Mouse (Mus musculus) midbrain, embryonic 14.5 days (tissue): ENCODE results near the gene Trp53inp2. TPM values are rescaled to one million over a fixed set of nuclear protein-coding genes. Genes with fewer than 3 reads are reported as not detected.

ENCODE experiments used
- ATAC-seq: fragments of 200-750 bp; cut with Nextera tagmentation; 2 replicates; pipeline ENCODE4 v1.8.0; 2017; ENCODE audit warnings: moderate number of reproducible peaks, moderate library complexity; ENCODE audit not compliant: low FRiP score, low TSS enrichment
- DNase-seq: peaks from one replicate; pipeline ENCODE4 v3.0.0-alpha.2; 2015
- H3K27ac ChIP-seq: fragments of 300-500 bp; sonication (generic); replicated peaks from 2 replicates; pipeline ENCODE4 v1.5.1; 2014; ENCODE audit warnings: mild to moderate bottlenecking, low read depth, low read length, moderate library complexity
- H3K27me3 ChIP-seq: fragments of 300-500 bp; sonication (generic); 2 replicates; pipeline ENCODE4 v1.6.1; 2014; ENCODE audit warnings: low read length, control low read depth, mixed read lengths; ENCODE audit not compliant: control insufficient read depth, insufficient read depth
- H3K36me3 ChIP-seq: fragments of 300-500 bp; sonication (generic); 2 replicates; pipeline ENCODE4 v1.6.1; 2014; ENCODE audit warnings: low read length, control low read depth; ENCODE audit not compliant: control insufficient read depth, insufficient read depth
- H3K4me1 ChIP-seq: fragments of 300-500 bp; sonication (generic); 2 replicates; pipeline ENCODE4 v1.6.1; 2014; ENCODE audit warnings: mild to moderate bottlenecking, antibody characterized with exemption, low read length, control low read depth; ENCODE audit not compliant: control insufficient read depth, insufficient read depth
- H3K4me2 ChIP-seq: fragments of 300-500 bp; sonication (generic); 2 replicates; pipeline ENCODE4 v1.6.1; 2014; ENCODE audit warnings: mild to moderate bottlenecking, low read length, moderate library complexity
- H3K4me3 ChIP-seq: fragments of 300-500 bp; sonication (generic); replicated peaks from 2 replicates; pipeline ENCODE4 v1.5.1; 2014; ENCODE audit warnings: low read depth, low read length
- H3K9ac ChIP-seq: fragments of 300-500 bp; sonication (generic); replicated peaks from 2 replicates; pipeline ENCODE4 v1.6.1; 2014; ENCODE audit warnings: mild to moderate bottlenecking, low read length, moderate library complexity
- H3K9me3 ChIP-seq: fragments of 300-500 bp; sonication (generic); 2 replicates; pipeline ENCODE4 v1.6.1; 2016; ENCODE audit warnings: low read length, control low read depth, mixed read lengths; ENCODE audit not compliant: control insufficient read depth
- WGBS: fragments of 180-500 bp; shearing (Covaris S2); extraction: QIAGEN DNeasy Blood & Tissue Kit; methylation state at CpG from one replicate; pipeline ENCODE4 v1.1.7; 2014; 5-methylcytosine and 5-hydroxymethylcytosine counted together
- polyA plus RNA-seq: library from polyadenylated mRNA; unstranded; fragments of >200 nt; fragmentation: Nextera tagmentation; extraction: Ambion mirVana; gene quantifications from 2 replicates; pipeline ENCODE4 v1.2.1, GENCODE M21; 2014

Gene Trp53inp2
- polyA plus RNA-seq, 1 experiment from 2014 or later: 98.6 TPM

GRCm38 (mm10) chr2:155387052-155387451, 6.2 kb downstream of the Trp53inp2 start:
- no peak overlapping the region for H3K4me2 ChIP-seq
- H3K27me3 ChIP-seq: no peaks in the 10 kb centered on the region
- no peak for ATAC-seq
- H3K4me1 ChIP-seq: peaks cover 43% of the 10 kb centered on the region
- no peak overlapping the region for H3K9ac ChIP-seq
- H3K27ac ChIP-seq: no peak overlapping the region
- H3K4me3 ChIP-seq: no peak overlapping the region
- peaks cover 63% of the 10 kb centered on the region for H3K36me3 ChIP-seq
- WGBS: 53% methylated on average over 4 of the region's 4 CpGs
- no peaks in the 10 kb centered on the region for H3K9me3 ChIP-seq
- DNase-seq: no peak

GRCm38 (mm10) chr2:155388573-155388972, 7.7 kb downstream of the Trp53inp2 start:
- Histone ChIP-seq H3K9me3 (no peaks in the 10 kb centered on the region), H3K4me1 (peaks cover 32% of the 10 kb centered on the region), H3K9ac (no peak overlapping the region), H3K4me2 (no peak overlapping the region), H3K4me3 (no peak overlapping the region), H3K36me3 (peaks cover 63% of the 10 kb centered on the region), H3K27ac (no peak overlapping the region), H3K27me3 (no peaks in the 10 kb centered on the region)
- no peak for ATAC-seq
- 94% methylated on average over 2 of the region's 2 CpGs for WGBS
- DNase-seq: no peak

GRCm38 (mm10) chr2:155394586-155394985, 13.7 kb downstream of the Trp53inp2 start:
- 94% methylated on average over 5 of the region's 5 CpGs for WGBS
- no peaks in the 10 kb centered on the region for H3K9me3 ChIP-seq
- peaks cover 61% of the 10 kb centered on the region for H3K36me3 ChIP-seq
- ATAC-seq (no peak), DNase-seq (no peak)
- H3K4me2 ChIP-seq: no peak overlapping the region
- no peaks in the 10 kb centered on the region for H3K27me3 ChIP-seq
- no peaks in the 10 kb centered on the region for H3K4me1 ChIP-seq
- H3K9ac ChIP-seq: no peak overlapping the region
- no peak overlapping the region for H3K27ac ChIP-seq
- H3K4me3 ChIP-seq: no peak overlapping the region

- H3K4me1 ChIP-seq: no peaks in the 10 kb centered on the region
- H3K27ac ChIP-seq: no peak overlapping the region
- ATAC-seq: no peak
- peak; percentile 9 for DNase-seq
- no peak overlapping the region for H3K4me3 ChIP-seq
- H3K36me3 ChIP-seq: peaks cover 61% of the 10 kb centered on the region
- H3K9ac ChIP-seq: no peak overlapping the region
- no peak overlapping the region for H3K4me2 ChIP-seq
- no peaks in the 10 kb centered on the region for H3K27me3 ChIP-seq
- no peaks in the 10 kb centered on the region for H3K9me3 ChIP-seq
Measured at GRCm38 (mm10) chr2:155400276-155400675, 19.4 kb downstream of the Trp53inp2 start.

- Histone ChIP-seq H3K4me3 (no peak overlapping the region), H3K9me3 (no peaks in the 10 kb centered on the region), H3K27me3 (no peaks in the 10 kb centered on the region), H3K36me3 (peaks cover 64% of the 10 kb centered on the region), H3K27ac (no peak overlapping the region), H3K4me2 (no peak overlapping the region), H3K4me1 (no peaks in the 10 kb centered on the region), H3K9ac (no peak overlapping the region)
- WGBS: 97% methylated on average over 4 of the region's 4 CpGs
- DNase-seq: no peak
- ATAC-seq: no peak
Measured at GRCm38 (mm10) chr2:155401926-155402325, 21.1 kb downstream of the Trp53inp2 start.

GRCm38 (mm10) chr2:155404635-155405034, 23.8 kb downstream of the Trp53inp2 start:
- Histone ChIP-seq H3K4me2 (no peak overlapping the region), H3K27me3 (no peaks in the 10 kb centered on the region), H3K9me3 (no peaks in the 10 kb centered on the region), H3K27ac (no peak overlapping the region), H3K4me3 (no peak overlapping the region), H3K4me1 (no peaks in the 10 kb centered on the region), H3K9ac (no peak overlapping the region), H3K36me3 (peaks cover 69% of the 10 kb centered on the region)
- DNase-seq: no peak
- no peak for ATAC-seq
- 96% methylated on average over 1 of the region's 1 CpGs for WGBS

- Histone ChIP-seq H3K4me3 (no peak overlapping the region), H3K9ac (no peak overlapping the region), H3K9me3 (no peaks in the 10 kb centered on the region), H3K27me3 (no peaks in the 10 kb centered on the region), H3K27ac (no peak overlapping the region), H3K36me3 (peaks cover 59% of the 10 kb centered on the region), H3K4me2 (no peak overlapping the region), H3K4me1 (no peaks in the 10 kb centered on the region)
- no peak for ATAC-seq
- 86% methylated on average over 2 of the region's 2 CpGs for WGBS
- no peak for DNase-seq
Measured at GRCm38 (mm10) chr2:155420911-155421310, 40.1 kb downstream of the Trp53inp2 start.

- no peaks in the 10 kb centered on the region for H3K27me3 ChIP-seq
- H3K4me2 ChIP-seq: no peak overlapping the region
- DNase-seq (peak; percentile 13), ATAC-seq (no peak)
- no peak overlapping the region for H3K27ac ChIP-seq
- no peaks in the 10 kb centered on the region for H3K4me1 ChIP-seq
- H3K9ac ChIP-seq: no peak overlapping the region
- no peak overlapping the region for H3K4me3 ChIP-seq
- H3K36me3 ChIP-seq: peaks cover 46% of the 10 kb centered on the region
- H3K9me3 ChIP-seq: no peaks in the 10 kb centered on the region
Measured at GRCm38 (mm10) chr2:155436445-155436844, 55.6 kb downstream of the Trp53inp2 start.
